Mouse (Mus musculus): ENCODE measurements around the gene Sctr.

The Sctr gene

DNA sequence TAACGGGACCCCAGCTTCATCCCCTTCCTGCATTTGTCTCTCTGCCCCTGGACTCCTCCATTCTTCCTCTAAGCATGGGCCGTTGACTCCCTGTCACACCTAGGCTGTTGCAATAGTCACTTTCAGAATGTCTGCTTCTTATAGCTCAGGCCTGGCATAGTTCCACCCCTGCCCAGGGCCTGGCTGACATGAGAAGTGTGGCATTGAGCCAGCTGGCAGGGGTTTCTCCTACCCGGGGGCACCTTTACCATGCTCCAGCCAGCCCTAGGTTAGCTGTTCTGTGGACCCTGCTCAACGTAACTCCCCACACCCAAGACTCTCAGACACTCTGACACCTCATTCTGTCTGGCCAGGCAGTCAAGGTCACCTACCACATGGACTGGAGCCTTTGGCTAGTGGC, 21.0 kb downstream of the Sctr start:
- no peak for DNase-seq (ENCODE audit: low read depth)

DNA sequence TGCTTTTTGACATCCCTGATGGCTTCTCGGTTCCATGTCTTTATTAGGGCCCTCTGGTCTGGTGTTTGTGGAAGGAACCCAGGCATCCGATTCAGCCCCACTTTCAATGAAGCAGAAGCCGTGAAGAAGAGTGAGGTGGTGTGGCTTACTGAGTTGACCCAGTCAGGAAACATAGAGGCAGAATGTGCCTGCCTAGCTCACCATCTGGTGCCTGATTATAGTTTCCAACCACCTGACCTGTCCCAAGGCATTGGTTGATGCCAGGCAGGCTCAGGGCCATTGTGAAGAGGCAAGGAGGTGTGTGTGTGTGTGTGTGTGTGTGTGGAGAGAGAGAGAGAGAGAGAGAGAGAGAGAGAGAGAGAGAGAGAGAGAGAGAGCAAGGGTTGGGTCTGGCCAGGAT, 23.8 kb downstream of the Sctr start:
- no peak for DNase-seq (ENCODE audit: low read depth)

DNA sequence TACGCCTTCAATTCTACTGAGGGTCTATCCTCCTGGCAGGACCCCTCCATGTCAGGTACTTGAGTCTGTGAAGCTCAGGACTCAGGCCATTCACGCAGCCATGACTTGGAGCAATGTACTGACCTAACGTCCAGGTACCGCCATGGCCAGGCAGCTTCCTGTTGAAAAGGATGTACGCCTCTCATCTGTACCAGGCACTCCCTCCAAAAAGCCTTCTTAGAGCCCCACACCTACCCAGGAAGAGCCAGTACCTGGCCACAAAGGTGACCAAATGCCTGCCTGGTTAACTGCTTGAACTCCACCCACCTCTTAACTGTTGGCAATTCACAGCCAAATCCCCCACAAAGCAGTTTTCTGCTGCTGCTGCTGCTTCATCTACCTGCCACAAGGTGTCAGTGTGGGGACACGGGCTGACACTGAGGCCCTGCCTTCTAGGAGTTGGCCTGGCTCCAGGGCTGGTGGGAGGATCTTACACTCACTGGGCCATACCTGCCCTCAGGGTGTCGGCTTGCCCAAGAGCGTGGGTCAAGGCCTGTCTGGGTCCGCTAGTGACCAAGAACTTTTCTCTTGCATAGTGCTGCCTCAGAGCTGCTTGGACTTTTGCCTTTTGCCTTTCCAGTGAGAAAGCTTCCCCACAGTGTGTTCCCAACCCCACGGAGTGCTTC, 26.2 kb downstream of the Sctr start:
- peak; percentile 61 for DNase-seq (ENCODE audit: low read depth)

DNA sequence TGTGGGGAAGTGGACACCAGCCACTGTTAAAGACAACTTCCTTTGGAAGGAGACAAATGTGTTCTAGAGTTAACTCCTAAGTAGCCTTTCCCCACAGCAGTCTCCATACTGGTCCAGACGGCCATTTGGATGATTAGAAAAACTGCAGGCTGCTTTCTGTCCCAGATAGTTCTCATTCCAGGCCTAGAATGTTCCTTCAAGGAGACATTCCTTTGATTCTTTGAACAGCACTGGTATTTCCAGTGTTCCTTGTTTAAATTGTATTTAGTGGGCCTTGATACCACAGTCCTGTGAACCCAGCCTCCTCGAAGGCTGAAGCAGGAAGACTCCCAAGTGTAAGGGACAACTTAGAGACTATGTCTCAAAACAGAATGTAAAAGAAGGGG, 26.8 kb downstream of the Sctr start:
- DNase-seq (ENCODE audit: low read depth): no peak

DNA sequence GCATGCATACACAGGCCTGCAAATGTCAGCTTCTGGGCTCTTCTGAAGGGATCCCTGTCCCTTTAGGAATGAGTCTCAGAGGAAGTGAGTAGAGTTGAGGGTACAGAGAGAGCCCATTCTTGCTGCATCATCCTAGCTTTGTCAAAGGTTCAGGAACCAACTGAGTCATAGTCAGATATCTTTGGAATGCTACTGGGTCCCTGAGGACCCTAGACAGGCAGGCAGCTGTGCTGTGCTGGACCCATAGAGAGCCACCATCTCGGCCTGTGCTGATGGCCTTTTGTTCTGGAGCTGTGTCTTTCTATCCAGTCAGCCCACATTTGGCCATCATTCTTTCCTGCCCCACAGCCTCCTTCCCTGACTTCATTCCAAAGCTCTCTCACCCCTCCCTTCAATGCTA, 28.1 kb downstream of the Sctr start:
- DNase-seq (ENCODE audit: low read depth): no peak

DNA sequence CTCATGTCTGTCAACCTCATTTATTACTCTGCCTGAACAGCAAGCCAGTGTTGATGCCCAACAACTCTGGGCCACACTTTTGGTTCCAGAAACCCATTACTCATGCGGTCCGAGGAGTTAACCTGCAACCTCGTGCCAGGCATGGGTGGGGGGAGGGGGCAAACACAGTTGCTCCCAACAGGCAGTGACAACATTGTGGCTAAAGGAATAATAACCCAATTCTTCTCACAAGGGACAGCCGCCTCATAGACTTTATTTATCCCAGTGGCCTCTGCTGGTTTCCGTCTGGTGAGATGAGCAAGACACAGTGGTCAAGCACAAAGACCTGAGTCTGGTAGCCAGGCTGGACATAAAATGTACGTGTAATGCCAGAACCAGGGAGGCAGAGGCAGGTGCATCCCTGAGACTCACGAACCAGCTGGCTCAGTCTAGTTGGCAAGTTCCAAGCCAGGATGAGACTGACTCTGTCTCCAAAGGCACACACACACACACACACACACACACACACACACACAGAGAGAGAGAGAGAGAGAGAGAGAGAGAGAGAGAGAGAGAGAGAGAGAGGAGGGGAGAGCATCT, 28.9 kb downstream of the Sctr start:
- no peak for DNase-seq (ENCODE audit: low read depth)

DNA sequence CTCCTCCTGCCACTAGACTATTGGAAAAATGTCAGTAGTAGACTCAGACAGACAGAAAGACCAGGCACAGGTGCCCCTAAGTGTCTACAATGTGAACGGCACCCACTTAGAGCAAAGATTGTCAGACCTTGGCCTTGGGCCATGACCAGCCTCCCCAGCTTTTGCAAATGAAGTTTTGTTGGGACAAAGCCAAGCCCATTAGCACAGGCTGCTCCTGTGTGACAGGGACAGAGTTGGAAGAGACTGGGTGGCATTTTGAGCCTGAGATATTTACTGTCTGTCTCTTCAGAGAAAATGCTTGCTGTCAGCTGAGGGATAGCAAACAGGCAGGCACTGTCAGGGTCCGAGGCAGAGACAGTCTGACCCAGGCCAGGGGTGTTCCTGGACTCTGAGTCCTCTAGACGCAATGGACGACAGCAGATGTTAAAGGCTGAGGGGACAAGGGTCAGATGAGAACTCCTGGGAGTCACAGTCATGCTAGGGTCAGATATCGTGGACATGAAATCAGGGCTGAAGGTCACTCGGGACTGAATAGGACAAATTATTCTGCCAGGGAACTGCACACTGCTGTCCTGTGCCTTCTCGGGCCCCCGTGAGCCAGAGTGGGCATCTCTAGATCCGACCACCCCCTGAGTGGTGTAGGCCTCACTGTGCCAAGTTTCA, 30.5 kb downstream of the Sctr start:
- no peak for DNase-seq (ENCODE audit: low read depth)

DNA sequence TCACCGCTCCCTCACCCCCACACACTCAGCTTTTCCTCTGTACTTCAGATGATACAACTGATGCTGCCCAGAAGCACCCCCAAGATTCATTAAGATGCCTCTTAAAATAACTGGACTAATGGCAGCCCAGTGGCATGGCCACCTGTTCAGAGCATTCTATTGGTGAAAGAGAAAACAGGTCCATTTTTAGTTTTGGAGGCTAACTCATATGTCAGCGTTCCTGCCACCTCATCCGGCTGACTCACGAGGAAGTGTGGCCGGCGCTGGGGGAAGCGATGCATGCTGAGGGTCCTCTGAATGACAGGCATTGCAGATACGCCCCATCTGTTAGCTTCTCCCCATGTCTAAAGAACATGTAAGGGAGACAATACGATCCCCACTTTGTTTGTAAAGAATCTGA, 31.9 kb downstream of the Sctr start:
- no peak for DNase-seq (ENCODE audit: low read depth)

DNA sequence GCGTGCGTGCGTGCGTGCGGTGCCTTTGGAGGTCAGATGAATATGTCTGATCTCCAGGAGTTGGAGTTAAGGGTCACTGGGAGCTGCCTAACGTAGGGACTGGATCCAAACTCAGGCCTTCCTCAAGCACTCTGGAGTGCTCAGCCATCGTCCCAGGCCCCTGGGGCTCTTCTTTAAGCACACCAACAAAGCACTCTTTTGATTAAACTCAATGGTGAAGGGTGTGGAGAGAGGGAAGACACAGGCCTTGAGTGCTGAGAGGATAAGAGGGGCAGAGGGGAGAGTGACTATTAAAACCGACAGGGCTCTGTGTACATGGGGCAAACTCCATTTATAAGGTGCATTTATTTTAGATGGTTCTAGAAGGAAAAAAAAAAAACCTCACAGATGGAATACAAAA, 35.7 kb downstream of the Sctr start:
- no peak for DNase-seq (ENCODE audit: low read depth)

DNA sequence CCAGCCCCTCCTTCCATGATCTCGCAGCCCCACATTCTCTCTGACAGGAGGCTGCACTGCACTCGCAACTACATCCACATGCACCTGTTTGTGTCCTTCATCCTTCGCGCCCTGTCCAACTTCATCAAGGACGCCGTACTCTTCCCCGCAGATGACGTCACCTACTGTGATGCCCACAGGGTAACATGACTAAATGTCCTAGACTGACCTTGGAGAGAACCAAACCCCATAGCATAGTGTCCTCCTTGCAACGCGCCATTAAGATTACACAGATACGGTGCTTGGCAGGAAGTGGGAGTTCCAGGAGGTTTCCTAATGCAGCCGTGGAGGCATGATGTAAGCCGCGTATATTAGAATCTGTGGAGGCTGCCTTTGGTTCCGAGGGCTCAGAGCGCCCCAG, 37.9 kb downstream of the Sctr start:
- no peak for DNase-seq (ENCODE audit: low read depth)

DNA sequence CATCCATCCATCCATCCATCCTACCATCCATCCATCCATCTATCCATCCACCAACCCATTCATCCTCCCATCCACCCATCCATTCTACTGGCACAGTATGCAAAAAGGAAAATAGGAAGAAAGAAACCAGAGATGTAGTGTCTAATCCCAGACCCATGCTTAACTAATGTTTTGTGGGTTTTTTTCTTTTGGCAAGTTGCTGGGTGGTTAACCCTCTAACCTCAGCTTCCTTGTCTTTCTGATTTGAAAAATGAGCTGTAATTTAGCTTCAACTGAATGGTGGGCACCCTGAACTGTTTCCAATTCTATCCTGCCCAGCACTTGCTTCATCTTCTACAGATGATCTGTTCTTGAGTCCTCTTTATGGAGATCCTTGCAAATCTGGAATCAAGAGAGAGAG, 40.6 kb downstream of the Sctr start:
- DNase-seq (ENCODE audit: low read depth): no peak

DNA sequence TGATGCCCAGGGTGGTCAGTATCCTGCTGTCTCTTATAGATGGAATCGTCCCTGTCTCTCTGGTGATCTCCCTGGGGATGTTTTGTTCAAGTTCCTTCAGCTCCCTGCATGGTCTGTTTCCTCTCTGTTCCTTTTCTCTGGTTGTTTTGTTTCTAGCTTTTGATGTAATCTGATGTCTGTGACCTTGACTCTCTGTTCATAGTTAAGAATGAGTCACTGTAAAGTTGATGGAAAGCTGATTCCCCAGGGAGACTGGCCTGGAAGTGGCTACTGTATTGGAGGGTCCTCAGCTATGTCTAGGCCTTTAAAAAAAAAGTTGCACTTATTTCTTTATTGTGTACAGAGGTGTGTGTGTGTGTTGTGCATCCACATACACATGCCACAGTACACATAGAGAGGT, 44.4 kb downstream of the Sctr start:
- DNase-seq (ENCODE audit: low read depth): no peak

DNA sequence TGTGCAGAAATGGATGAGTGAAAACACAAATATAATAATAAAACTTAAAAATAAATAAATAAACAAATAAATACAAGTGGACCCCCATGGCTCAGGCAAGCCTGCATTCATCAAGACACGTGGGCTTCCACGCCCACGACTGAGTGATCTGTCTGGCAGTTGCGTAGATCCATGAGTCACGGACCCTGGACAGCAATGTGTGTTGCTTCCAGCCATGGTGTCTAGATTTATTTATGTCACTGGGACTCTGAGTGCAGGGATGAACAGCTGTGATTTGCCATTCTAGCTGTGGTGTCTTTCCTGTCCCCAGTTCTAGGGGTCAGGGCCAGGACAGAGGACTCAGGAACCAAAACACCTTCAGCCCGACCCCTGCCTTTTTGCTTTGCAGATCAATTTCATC, 48.3 kb downstream of the Sctr start:
- DNase-seq (ENCODE audit: low read depth): no peak

DNA sequence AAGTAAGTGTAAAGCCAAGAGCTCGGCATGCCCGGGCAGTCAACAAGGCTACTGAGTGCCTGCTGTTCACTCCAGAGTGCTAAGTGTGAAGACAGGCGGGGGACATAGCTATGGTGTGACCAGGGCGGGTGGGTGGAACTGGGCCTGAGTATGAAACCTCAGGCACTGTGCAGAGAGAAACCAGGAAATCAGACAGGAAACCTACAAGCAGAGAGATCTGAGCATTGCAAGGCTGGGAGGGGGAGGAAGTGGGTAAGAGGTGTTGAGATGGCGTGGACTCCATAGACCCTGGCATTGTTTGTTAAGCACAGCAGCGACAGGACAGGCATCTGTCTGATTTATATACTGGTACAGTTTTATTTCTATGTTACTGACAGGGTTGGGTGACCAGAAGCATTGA, 48.8 kb downstream of the Sctr start:
- no peak for DNase-seq (ENCODE audit: low read depth)

DNA sequence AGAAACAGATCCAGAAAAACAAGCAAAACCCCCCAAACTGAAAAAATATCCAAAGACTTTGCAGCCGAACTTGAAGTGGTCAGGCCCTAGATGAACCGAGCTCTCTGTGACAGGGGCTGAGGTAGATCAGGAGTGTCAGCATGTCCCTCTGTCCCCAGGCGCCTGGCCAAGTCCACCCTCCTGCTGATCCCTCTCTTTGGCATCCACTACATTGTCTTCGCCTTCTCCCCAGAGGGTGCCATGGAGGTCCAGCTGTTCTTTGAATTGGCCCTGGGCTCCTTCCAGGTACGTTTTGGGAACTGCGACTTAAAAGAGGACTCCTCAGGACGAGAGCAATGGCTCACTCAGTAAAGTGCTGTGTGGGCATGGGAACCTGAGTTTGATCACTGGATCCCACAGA, 49.5 kb downstream of the Sctr start:
- no peak for DNase-seq (ENCODE audit: low read depth)

DNA sequence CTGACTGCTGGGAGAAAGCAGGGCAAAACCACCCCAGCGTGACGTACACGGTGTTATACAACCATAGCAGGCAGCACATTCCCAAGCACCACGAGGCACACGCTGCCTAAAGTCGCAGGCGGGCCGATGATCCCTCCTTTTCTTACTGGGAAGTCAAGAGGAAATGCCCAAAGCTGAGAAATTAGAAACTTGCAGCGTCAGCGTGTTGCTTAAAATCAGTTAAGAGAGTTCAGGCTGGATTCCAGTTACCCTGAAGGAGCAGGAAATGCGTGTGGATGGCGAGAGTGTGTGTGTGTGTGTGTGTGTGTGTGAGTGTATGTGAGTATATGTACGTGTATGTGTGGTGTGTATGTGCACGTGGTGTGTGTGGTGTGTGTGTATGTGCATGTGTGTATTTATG, 50.4 kb downstream of the Sctr start:
- no peak for DNase-seq (ENCODE audit: low read depth)

DNA sequence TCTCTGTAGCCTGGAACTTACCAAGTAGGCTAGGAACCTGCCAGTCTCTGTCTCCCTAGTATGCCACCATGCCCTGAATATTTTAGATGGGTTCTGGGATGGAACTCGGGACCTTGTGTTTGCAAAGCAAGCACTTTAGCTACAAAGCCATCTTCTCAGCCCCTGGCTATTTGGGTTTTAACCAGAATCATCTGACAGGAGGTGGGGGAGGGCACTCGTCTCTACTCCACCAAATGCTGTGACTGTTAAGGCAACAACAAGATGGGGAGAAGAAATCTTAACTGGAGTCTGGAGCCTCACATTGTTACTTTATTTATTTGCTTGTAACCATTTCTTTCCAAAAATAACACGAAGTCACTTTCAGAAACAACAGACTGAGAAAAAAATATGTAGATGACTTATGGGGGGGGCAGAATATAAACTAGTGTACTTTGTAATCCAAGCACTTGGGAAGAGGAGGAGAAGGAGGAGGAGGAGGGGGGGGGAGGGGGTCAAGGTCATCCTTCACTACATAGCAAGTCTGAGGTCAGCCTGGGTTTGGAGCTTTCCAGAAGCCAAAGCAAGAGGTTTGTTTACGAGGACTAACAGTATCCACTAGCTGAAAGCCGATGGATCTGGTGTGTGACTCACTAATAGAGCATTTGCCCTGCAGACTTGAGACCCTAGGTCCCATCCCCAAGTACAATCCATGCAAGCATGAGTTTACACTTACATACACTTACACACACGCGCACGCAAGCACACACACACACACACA, 51.2 kb downstream of the Sctr start:
- no peak for DNase-seq (ENCODE audit: low read depth)

DNA sequence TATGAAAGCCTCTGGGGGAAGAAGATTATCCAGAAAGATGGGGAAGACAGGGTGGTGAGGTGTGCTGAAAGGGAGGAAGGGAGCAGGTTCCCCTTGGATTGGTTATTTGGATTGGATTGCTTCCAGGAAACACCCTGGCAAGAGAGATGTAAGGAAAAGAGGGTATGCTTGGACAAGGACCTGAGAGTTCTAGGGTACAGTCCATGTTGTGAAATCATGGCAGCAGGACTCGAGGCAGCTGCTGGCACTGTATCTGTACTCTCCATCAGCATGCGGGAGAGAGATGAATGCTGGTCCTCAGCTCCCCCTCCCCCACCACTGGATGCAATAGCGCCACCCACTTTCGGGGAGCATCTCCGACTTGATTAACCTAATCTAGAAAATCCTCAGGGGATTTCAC, 54.0 kb downstream of the Sctr start:
- DNase-seq (ENCODE audit: low read depth): no peak

DNA sequence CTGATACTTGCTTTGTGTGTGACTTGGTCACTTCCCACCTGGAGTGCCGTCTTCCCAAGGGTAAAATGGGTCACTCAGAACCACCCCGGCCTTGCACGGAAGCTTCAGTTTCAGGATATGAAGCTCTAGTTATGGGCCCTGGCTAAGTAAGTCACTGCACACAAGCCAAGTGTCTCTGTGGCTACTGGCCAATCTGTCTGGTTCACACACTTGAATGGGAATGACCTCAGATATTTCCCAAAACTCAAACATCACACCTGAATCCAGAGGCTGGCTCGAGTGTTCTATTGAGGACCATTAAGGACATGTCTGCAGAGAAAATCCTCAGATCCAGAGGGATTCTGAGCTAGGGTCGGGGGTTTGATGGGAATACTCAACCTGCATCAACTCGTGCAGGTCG, 55.5 kb downstream of the Sctr start:
- DNase-seq (ENCODE audit: low read depth): no peak

DNA sequence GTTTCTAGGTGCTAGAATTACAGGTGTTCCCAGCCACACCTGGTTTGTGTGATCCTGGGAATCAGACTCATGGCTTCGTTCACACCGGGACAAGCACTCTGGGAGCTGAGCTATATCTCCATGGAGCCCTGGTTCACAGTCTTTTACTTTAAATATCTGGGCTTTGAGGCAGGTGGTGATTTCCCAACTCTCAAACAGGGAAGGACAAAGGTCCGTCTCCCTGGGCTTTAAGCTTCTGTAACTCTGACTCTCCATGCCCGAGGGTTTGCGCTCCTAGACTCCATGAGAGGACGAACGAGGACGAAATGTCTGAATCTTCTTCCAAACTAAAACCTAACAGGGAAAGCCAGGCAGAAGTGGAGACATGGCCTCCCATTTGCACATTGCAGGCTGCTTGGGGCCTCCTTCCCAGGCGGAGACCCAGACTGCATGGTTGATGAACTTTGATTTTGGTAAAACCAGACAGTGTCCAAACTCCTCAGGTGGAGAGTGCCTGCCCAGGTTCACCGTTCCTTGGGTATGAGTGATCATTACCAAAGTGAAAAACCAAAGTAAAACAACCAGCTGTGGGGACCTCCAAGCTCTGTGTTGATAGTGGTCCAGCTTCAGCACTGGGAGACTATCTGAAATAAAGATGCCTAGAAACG, 57.5 kb downstream of the Sctr start:
- no peak for DNase-seq (ENCODE audit: low read depth)

DNA sequence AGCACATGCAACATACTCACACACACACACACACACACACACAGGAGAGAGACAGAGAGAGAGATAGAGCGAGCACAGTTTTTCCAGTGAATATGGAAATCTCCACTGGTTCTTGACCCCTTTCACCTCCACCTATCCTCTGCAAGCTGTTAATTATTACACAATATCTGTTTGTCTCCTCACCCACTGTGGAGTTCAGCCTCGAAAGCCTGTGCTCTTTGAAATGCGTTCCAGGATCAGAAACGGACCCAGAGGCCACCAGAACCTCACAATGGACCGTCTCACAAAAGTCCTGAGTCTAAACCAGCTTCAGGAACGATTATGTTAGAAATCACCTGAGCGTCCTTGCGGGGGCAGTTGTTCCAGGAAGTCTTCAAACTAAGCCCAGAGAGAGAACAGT, 59.5 kb downstream of the Sctr start:
- no peak for DNase-seq (ENCODE audit: low read depth)

DNA sequence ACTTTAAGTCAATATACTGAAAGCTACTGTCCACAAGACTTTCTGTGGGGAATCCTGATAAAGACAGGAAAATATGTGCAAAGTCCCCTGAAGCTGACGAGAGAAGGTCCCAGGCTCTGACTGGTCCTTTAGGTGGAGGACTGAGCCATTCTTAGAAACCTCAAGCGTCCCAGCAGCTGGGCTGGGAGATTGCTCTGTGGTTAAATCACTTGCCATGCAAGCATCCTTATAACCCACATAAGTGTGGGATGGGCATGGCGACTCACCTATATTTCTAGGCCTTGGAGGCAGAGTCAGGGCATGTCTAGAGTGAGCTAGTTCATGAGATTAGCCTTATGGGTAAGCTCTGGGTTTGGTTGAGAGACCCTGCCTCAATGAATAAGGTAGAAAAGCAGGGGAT, 59.9 kb downstream of the Sctr start:
- DNase-seq (ENCODE audit: low read depth): no peak

DNA sequence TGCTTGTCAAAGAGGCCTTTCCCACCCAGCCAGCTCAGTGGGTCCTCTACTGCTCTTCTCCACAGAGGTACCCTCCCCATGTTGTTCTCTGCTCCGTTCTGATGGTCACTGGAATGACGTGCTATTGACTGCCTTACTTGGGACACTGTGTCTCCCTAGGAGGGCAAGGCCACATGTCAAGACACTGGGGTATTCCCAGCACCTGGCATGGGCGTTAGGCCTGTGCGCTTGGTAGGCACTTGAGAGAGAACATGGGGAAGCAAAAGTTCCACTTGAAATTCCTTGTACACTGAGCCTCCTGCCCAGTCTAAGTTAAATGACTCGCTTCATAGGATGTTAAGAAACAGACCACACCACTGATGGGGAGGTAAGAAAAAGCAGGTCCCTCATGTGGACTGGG, 62.4 kb downstream of the Sctr start:
- no peak for DNase-seq (ENCODE audit: low read depth)

Data from c-Kit-positive CD71-negative TER-119-negative erythroid progenitor cells, embryonic 14.5 days (primary cell).